Mouse (Mus musculus) mature B cell (primary cell): ENCODE data around the gene Usp25.

Source experiments
- in situ Hi-C: fragments of 300-500 bp; cut with MboI; formaldehyde crosslinking; loops from 2 replicates; pipeline ENCODE4 v1.14.3; 2019

The Usp25 gene

GRCm38 (mm10) chr16:77034751-77035150, 21.2 kb downstream of the Usp25 start:
- in situ Hi-C loops, result no loop called here

GRCm38 (mm10) chr16:77041573-77041972, 28.1 kb downstream of the Usp25 start:
- in situ Hi-C loops, result no loop called here

DNA sequence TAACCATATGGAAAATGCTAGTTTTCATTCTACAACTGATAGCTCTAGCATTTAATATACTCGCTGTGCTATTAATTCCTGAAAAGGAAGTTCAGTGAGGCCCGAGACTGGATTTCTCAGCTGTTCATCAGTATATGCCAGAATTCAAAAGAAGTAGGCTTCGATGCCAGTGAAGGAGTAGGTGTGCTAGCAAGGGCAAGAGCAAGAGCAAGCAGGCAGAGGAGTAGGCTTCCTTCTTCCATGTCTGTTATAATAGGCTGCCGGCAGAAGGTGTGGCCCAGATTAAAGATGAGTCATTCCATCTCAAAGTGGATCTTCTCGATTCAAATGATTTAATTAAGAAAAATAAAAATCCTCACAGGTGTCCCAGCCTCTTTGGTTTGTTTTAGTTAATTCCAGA, 30.0 kb downstream of the Usp25 start:
- in situ Hi-C loops, result no loop called here

- in situ Hi-C loops, result no loop called here
These were observed 40.7 kb downstream of the Usp25 start for GRCm38 (mm10) chr16:77054184-77054583.

GRCm38 (mm10) chr16:77055519-77056159, 42.1 kb downstream of the Usp25 start:
- in situ Hi-C loops, result no loop called here

- in situ Hi-C loops, result no loop called here
These were observed 42.6 kb downstream of the Usp25 start for GRCm38 (mm10) chr16:77056160-77056520.

- in situ Hi-C loops, result no loop called here
These were observed 45.1 kb downstream of the Usp25 start for GRCm38 (mm10) chr16:77058567-77058966.

DNA sequence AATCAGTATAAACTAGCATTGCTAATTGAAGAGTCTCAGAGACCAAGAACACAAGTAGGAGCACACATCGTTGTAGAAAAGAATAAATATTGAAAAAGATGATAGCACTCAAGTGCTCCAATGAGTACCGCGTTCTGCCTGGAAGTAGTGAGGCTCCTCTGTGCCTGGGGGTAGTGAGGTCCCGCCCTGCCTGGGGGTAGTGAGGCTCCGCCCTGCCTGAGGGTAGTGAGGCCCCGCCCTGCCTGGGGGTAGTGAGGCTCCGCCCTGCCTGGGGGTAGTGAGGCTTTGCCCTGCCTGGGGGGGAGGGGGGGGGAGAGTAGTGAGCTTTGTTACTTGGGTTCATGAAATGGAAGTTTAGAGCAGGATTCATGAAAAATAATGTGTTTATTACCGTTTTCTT, 46.7 kb downstream of the Usp25 start:
- in situ Hi-C loops, result no loop called here

GRCm38 (mm10) chr16:77063916-77064315, 50.4 kb downstream of the Usp25 start:
- in situ Hi-C loops, result no loop called here

DNA sequence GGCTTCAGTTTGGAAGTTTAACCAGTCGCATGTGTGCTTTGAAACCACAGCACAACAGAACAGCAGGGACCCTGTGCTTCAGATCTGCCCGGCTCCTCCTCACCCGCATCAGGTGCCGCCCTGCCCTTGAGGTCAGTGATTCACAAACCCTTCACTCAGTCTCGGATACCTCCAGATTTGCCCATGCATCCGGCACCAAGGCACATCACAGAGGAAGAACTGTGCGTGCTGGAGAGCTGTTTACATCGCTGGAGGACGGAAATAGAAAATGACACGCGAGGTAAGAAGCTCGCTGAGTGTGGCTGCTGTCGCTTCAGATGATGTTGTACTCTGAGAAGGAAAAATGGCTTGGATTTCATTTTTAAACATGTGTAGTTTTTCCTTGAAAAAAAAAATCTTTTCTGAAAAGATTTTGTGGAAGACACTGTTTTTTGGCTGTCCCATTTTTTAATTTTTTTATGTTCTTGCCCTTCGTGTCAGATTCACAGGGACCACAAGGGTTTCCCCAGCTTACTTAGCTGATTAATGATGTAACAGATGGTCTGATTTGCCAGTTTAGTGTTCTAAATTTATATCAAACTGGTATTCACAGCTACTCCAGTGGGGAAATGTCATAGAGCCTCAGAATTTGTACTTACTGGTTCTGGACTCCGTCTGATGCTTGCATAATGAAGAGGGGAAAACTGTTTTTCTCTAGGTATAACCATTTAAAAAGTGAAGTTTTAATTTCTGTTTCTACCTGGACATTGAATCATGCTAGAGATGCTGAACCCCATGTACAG, 63.6 kb downstream of the Usp25 start:
- in situ Hi-C loops, result no loop called here

DNA sequence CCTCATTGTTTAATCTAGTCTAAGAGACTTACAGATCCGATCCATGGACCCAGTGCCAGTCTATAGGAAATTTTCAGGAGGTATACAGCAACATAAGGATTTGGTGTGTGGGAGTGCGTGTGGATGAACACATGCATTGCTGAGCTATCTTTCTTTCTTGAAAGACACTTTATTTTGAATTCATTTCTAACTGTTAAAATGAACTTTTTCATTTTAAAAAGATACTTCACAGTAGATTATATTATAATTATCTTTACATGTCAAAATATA, 64.2 kb downstream of the Usp25 start:
- in situ Hi-C loops, result no loop called here

GRCm38 (mm10) chr16:77084071-77084470, 70.6 kb downstream of the Usp25 start:
- in situ Hi-C loops, result no loop called here

DNA sequence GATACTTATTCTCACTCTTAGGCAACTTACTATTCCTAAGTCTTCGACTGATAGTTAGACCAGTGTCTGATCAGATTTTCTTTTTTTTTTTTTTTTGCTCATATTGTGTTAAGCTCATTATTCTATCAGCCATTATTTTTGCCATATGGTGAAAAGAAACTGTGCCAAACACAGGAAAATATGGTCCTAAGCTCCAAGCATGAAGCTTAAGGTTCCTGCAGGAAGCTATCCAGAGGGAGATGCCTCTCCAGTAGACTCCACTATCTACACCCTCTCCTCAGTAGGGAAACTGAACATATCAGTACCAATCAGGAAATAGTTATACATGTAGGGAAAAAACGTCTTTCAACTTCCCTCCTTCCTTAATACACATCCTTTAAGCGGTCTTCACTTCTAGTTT, 76.3 kb downstream of the Usp25 start:
- in situ Hi-C loops, result no loop called here

DNA sequence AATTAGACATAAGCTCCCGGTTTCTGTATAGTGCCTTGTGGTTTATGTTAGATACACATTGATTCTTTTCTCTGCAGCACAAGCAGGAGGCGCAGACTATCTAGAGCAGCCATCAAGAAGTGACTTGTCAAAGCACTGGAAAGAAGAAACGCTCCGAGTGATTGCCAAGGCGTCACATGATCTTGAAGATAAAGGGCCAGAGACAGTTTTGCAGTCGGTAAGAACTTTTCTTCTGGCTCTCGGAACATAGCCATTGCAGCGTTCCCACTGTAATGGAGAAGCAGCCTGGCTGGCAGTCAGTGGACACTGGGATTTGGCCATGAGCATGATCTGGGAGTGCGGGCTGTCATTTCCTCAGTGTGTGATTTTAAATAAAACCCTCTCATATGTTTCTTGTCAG, 80.0 kb downstream of the Usp25 start:
- in situ Hi-C loops, result no loop called here

DNA sequence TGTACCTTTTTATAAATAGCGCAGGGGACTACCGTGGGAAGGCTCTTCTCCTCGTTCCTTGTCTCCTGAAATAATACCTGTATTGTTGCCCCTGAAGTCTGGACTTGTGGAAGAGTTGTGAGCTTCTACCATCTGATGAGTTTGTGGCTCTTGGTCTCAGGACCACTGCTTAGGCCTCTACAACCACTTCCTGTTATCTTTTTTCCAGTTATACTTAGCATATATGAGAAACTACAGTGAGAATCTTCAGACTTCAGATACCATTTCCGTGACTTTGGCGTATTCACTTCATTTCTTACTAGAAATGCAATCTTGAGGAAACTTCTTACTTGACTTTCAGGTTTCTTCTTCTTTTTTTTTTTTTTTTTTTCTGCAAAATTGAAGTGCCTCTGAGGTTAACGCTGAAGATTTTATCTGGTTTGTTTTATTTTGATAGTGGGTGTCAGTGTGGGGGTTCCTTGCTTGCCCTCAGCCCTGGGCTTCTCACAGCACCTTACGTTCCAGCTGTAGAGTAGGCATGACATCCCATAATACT, 81.6 kb downstream of the Usp25 start:
- in situ Hi-C loops, result no loop called here

GRCm38 (mm10) chr16:77099018-77099869, 85.7 kb downstream of the Usp25 start:
- in situ Hi-C loops, result no loop called here

GRCm38 (mm10) chr16:77103637-77104264, 90.2 kb downstream of the Usp25 start:
- in situ Hi-C loops, result no loop called here

DNA sequence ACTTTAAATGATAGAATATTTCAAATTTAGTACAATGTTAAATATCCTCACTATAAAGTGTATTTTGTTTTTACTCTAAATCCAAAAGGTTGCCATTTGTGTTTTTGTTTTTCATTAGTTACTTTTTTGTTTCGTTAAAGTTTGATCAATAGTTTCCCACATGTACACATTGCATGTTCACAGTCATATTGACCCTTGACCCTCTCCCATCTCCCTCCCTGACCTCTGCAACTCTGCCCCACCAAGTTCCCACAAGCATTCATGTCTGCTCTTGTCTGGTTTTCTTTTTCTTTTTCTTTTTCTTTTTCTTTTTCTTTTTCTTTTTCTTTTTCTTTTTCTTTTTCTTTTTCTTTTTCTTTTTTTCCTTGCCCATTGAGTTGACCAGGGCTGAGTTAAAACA, 97.8 kb downstream of the Usp25 start:
- in situ Hi-C loops, result no loop called here

DNA sequence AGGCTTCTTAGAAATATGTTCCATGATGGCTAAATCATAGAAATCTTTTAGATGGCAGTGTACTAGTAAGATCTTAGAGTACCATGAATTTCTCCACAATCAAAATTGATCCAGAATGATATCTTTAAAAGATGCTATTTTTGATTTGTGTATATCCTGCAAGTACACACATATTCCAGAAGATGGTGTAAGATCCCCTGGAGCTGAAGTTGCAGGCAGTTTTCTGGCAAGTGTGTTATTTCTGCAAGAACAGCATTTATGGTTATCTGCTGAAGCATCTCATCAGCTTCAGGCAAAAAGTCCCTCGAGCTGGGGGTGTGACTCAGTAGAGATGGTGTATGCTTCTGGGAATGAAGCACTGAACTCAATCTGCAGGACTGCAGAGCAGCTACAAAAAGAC, 112.4 kb downstream of the Usp25 start:
- in situ Hi-C loops, result no loop called here

DNA sequence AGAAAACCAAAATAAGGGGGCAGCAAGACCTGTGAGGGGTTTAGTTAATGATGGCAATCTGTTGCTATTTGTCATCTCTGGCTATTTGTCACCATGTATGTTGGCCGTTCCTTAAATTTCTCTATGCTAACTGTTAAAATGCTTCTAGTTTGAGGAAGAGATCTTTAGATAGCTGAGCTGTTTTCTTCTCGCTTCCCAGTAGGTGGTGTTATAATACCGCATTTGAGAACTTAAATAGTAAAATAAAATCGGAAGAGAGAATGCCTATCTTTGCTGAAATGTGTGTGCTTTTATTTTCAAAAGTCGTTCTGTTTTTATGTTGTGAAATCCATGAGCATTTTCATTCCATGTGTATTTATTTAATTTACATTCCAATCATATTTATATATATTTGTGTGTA, 115.2 kb downstream of the Usp25 start:
- in situ Hi-C loops, result no loop called here

- in situ Hi-C loops, result no loop called here
These were observed 119.5 kb downstream of the Usp25 start for GRCm38 (mm10) chr16:77133055-77133454.

DNA sequence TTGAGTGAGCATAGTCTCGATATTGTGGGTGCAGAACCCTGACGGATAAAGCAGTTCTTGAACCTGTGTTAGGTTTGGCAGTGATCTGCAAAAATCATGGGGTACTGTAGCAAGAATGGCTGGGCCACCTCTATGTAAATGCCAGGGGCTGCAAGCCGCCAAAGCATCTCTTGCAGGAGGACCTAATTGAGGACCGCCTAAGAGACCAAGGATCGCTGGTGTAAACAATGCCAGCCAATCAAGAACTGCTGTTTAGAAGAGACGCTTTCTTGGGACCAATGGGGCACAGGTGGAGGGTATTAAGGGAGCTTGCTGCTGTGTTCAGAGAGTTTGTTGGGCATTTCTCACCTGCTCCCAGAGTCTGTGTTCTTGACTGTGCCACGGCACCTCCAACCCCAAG, 127.1 kb downstream of the Usp25 start:
- in situ Hi-C loops, result no loop called here
